Comparison of ENCODE assay signal across 27 mouse cellular contexts in genomic region chr8:110605401-110606015, GRCm38 (mm10). TPM values are rescaled to one million over a fixed set of nuclear protein-coding genes. Genes with fewer than 3 reads are reported as not detected.
DNase-seq lines count a peak whose midpoint lies in the region; ATAC-seq and TF ChIP-seq lines count a peak whose summit lies in the region.
"Had no signal": no experiment of that assay in that cellular context is flagged by ENCODE, and none has a peak within 500 bp of the region (broad histone marks: within the 10 kb centered on the region; RNA-seq: fewer than 3 reads in every experiment).

No protein-coding gene starts in this region.

- no peak for TF ChIP-seq CTCF in liver, postnatal 0 days (IDR thresholded peaks at IDR 0.05; ENCODE audit: low read depth)

- peak; percentile 37 for DNase-seq in heart, adult 8-10 months (ENCODE audit: low spot score)
- no peak for DNase-seq in heart, postnatal 25 days (ENCODE audit: low spot score)
- DNase-seq in 3T3-L1 (ENCODE audit: low read depth, low spot score) = peak; percentile 73
- peak; percentile 64 for DNase-seq in ES-CJ7 (ENCODE audit: low read depth, low spot score)
- DNase-seq in adipocyte (ENCODE audit: low spot score) = peak; percentile 68
- no peak for DNase-seq in adrenal gland, postnatal 10 days
- DNase-seq in liver, postnatal 0 days = no peak
- DNase-seq: adrenal gland, postnatal 14 days; cerebellum, adult 9-11 months; gastrocnemius, adult 2 months; heart, postnatal 36 days; kidney, adult 8-10 months; kidney, postnatal 10 days; left cerebral cortex, postnatal 4 days; right cerebral cortex, postnatal 25 days; spleen, adult 18-20 months had no signal

- no peak for ATAC-seq in liver, postnatal 0 days
- ATAC-seq: activated CD4-positive, CD25-positive, alpha-beta regulatory T cell, adult 4 months; forebrain, embryonic 14.5 days; intestine, embryonic 15.5 days; lung, postnatal 0 days; midbrain, embryonic 16.5 days; Patski had no signal

- H3K4me1 ChIP-seq in liver, postnatal 0 days (ENCODE audit: insufficient read depth) = no peaks in the 10 kb centered on the region
- H3K4me1 ChIP-seq: embryonic facial prominence, embryonic 15.5 days; heart, embryonic 13.5 days; hindbrain, embryonic 15.5 days; intestine, embryonic 15.5 days; limb, embryonic 15.5 days had no signal

- no peak overlapping the region for H3K4me3 ChIP-seq in liver, postnatal 0 days (ENCODE audit: low read depth, low read length)
- H3K4me3 ChIP-seq: embryonic facial prominence, embryonic 15.5 days; gastrocnemius, adult 2 months; heart, embryonic 13.5 days; hindbrain, embryonic 15.5 days; intestine, embryonic 15.5 days; limb, embryonic 15.5 days had no signal

- no peak overlapping the region for H3K27ac ChIP-seq in liver, postnatal 0 days (ENCODE audit: low read depth)
- H3K27ac ChIP-seq: embryonic facial prominence, embryonic 15.5 days; gastrocnemius, adult 2 months; heart, embryonic 13.5 days; hindbrain, embryonic 15.5 days; intestine, embryonic 15.5 days; limb, embryonic 15.5 days; macrophage had no signal

- 49% methylated on average over 6 of the region's 6 CpGs for WGBS in liver, postnatal 0 days (ENCODE audit: insufficient replicate concordance)

- intact Hi-C loops in heart, postnatal 25 days (cut with DNase I) = no loop called here

- no peak for TF ChIP-seq EP300 in liver, postnatal 0 days (IDR thresholded peaks at IDR 0.05; ENCODE audit: low read depth)

- H3K27me3 ChIP-seq in liver, postnatal 0 days (ENCODE audit: insufficient read depth, low read length) = no peaks in the 10 kb centered on the region
- H3K27me3 ChIP-seq: embryonic facial prominence, embryonic 15.5 days; heart, embryonic 13.5 days; hindbrain, embryonic 15.5 days; intestine, embryonic 15.5 days; limb, embryonic 15.5 days had no signal

- no peak overlapping the region for H3K4me2 ChIP-seq in liver, postnatal 0 days (ENCODE audit: low read depth, low read length)
- H3K4me2 ChIP-seq: embryonic facial prominence, embryonic 15.5 days; heart, embryonic 13.5 days; hindbrain, embryonic 15.5 days; intestine, embryonic 15.5 days; limb, embryonic 15.5 days had no signal

- no peaks in the 10 kb centered on the region for H3K9me3 ChIP-seq in liver, postnatal 0 days (ENCODE audit: low read length)
- H3K9me3 ChIP-seq: embryonic facial prominence, embryonic 15.5 days; heart, embryonic 13.5 days; hindbrain, embryonic 15.5 days; intestine, embryonic 15.5 days; limb, embryonic 15.5 days had no signal

- no peak overlapping the region for H3K9ac ChIP-seq in liver, postnatal 0 days (replicated peaks)
- H3K9ac ChIP-seq: embryonic facial prominence, embryonic 15.5 days; heart, embryonic 13.5 days; hindbrain, embryonic 15.5 days; intestine, embryonic 15.5 days; limb, embryonic 15.5 days had no signal

- no peaks in the 10 kb centered on the region for H3K36me3 ChIP-seq in liver, postnatal 0 days (replicated peaks; ENCODE audit: insufficient read depth, low read length)
- H3K36me3 ChIP-seq: embryonic facial prominence, embryonic 15.5 days; heart, embryonic 13.5 days; hindbrain, embryonic 15.5 days; intestine, embryonic 15.5 days; limb, embryonic 15.5 days had no signal

RNA-seq across cellular contexts. Expression of gene Vac14, which starts 12.9 kb away (rescaled TPM):
- total RNA-seq in heart, adult 8-10 months (2022) = 10 to 100 TPM; 14.0 to 18.3 (median 16.3) TPM
- 10 to 100 TPM; 14.7 to 15.3 TPM for total RNA-seq in heart, postnatal 25 days (2021)
- total RNA-seq in adrenal gland, postnatal 10 days (2021) = 10 to 100 TPM; 20.7 to 28.0 TPM
- polyA plus RNA-seq in liver, postnatal 0 days (2015; fragmentation: Nextera tagmentation; extraction: Ambion mirVana) = 5.5 and 6.5 TPM in 2 replicates

Comparison
In these comparisons a context has a peak if more than half of its experiments do, and no peak if none do; other contexts are left out.
1. DNase-seq: peak in heart, adult 8-10 months (single experiment), 3T3-L1 (single experiment), ES-CJ7 (single experiment) and adipocyte (single experiment); none in heart, postnatal 25 days (single experiment), adrenal gland, postnatal 10 days (single experiment) and liver, postnatal 0 days (single experiment).